Mouse (Mus musculus) cerebral cortex, adult 2 months (tissue): ENCODE data around the gene Tpra1.

Experiments used
- WGBS: fragments of 180-500 bp; shearing (Covaris S2); methylation state at CpG from one replicate; pipeline ENCODE4 v1.1.7; 2018; 5-methylcytosine and 5-hydroxymethylcytosine counted together

The Tpra1 gene

DNA sequence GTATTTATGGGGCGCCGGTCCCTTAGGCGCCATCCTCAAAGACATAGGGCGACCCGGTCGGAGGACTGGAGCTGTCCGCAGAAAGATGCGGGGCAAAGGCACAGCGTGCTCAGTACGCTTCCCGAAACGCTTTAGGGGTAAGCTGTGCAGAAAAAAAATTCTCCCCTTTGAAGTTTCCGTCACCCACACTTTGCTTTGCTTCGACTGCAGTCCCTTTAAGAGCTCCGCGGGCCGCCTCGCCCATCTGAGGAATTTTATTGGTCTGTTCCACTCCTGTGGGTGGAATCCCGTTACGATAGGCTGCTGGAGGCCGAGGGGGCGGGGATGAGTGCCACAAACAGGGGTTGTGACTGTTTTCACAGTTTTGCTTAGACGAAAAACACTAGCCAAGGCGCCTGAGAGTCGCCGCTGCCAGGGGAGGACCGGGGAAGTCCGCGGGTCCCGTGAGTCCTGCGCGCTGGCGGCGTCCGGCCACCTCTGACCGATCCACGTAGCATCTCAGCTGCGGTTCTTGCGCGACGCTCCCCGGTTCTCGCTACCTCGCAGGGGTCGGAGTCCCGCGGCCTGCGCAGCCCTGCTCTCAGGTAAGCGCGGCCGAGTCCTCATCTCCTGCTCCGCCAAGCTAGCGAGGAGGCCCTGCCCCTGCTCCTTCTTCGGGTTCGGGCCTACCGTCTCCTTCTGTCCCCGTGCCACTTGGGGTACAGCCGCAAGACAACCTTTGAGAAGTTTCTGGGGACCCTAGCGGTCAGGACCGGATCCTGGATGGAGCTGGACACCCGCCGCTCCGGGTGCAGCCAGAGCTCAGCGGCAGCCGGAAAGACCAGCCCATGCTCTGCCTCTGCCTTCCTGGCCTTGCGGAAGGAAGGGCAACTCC, at the start of gene Tpra1:
TSS of gene Tpra1 (plus strand) at position 305 of the 874 bp plus-strand sequence.
- WGBS, result under 1% methylated on average over 66 of the region's 66 CpGs

DNA sequence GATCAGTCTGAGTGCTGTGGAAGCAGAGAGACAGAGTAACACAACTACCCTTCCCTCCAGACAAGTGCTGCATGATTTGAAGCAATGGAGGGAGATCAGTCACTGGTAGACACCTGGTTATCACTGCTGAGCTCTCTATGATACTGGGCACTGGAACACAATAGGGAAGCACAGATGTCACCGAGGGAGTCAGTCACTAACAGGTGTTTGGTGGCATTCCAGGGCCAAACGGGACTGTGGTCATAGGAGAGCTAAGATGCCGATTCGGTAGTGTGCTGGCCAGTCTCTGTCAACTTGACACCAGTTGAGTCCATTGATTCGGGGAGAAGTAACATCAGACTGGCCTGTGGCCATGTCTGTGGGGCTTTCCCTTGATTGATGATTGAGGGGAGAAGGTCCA, 47.5 kb upstream of the Tpra1 start:
- 72% methylated on average over 5 of the region's 5 CpGs for WGBS

DNA sequence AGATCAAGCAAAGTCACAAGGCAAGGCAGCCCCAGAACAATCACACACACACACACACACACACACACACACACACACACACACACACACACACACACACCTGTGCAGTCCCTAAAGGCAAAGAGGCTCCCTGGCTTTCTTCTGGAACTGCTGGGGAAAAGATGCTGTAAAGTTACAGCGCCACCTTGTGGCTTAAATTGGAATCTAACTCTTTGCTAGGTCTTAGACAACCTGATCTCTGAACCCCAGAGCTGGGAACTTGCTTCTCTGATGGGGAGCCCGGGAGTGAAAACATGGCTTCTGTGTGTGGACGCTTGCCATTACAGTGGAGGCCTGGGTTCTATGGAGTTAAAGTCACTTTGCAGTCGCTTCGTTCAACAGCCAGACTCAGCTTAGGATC, 46.4 kb upstream of the Tpra1 start:
- 27% methylated on average over 5 of the region's 5 CpGs for WGBS

DNA sequence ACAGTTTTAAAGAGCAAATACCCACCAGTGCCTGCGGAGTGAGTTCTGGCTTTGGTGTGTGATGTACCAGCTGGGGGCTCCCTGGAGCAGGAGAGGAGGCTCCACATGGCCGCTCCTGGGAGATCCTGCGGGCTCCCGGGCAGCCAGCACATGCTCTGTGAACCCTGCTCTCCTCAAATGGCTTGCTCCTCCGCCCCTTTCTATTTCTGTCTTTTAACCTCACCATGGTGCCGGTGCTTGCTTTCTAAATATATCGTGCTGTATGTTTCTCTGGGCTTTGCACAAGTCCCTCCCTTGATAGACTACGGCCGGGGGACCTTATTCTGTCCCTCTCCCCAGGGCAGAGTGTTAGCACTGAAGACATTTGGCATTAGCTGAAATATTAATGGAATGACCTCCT, 44.8 kb upstream of the Tpra1 start:
- WGBS, result 32% methylated on average over 9 of the region's 9 CpGs

DNA sequence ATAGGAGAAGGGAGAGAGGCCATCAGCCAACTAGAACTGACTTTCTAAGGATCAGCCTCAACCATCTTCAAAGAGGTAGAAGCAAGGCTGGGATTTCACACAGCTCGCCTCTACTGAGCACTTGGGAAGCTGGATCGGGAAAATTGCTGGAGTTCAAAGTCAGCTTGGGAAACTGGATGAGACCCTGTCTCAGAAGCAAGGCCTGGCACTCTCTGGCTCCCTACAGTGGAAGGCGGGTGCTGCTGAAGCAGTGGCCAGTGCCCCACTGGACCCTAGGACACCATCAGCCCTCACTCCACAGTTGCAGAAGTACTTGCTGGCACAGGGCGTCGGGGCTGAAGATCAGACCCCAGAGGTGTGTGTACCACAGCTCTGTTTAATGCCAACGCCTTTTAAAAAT, 44.2 kb upstream of the Tpra1 start:
- 83% methylated on average over 6 of the region's 6 CpGs for WGBS

DNA sequence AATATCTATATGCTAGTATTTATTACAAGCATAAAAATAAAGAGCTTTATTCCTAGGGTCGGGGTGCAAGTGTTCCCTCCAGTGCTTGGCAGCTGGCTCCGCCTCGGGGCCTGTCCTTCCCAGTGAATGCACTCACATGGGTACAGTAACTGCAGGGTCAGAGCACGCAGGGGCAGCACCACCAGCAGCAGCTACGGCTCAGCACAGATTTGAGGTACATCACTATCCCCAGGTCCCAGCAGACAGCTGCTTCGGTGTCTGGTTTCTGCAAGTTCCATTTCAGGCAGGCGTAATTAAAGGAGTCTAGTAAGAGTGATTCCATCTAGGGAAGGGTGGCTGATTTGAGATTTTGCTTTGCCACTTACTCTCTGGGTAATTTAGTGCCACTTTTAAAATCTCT, 43.7 kb upstream of the Tpra1 start:
- 66% methylated on average over 7 of the region's 7 CpGs for WGBS

DNA sequence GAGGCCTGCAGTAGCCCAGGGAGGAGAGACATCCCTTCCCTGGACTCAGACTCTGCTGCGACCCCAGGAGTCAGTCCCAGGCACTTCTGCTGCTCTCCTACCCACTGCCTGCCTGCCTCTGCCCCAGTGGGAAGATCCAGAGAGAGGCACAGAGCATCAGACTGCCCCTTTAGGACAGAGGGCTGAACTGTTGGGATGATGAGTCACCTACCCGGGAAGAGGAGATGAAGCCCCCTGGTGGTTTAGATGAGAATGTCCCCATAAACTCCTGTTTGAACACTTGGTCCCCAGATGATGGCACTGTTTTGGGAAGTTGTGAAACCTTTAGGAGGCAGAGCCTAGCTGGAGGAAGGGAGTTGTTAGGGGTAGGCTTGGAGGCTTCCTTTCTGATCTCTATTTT, 41.1 kb upstream of the Tpra1 start:
- 21% methylated on average over 2 of the region's 2 CpGs for WGBS

DNA sequence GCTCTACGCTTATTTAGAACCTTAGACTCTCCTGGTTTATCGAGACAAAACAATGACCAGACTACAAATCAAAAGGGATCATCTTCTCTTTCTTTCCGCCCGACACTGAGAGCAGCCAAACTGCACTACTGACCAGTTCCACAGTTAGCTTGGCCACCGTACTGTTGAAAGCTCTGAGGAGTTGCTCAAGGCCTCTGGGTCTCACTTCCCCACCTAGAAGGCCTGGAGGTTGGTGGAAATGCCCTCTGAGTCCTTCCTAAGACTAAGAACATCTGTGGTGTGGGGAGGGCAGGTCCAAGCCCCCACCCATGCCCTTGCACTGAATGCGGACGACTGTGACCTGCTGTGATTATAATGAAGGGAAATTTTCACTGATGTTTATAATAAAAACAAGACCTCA, 36.3 kb upstream of the Tpra1 start:
- 79% methylated on average over 7 of the region's 7 CpGs for WGBS

DNA sequence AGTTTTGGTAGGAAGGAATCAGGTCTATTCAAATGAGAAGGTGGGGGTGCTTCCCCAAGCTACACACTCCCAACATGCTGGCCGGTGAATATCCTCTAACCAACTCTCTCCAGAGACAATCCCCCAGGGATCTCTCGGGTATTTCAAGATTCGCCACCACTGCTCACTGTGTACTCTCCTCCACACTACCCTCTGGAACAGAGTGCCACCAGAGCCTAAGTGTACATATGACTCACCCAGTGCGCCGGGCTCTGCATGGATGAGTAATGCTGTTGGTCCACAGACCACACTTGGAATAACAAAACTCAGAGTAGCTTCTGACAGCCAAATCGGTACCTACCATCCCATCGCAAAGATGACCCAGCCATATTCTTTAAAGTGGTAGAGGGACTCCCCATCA, 32.6 kb upstream of the Tpra1 start:
- WGBS, result 47% methylated on average over 7 of the region's 7 CpGs

DNA sequence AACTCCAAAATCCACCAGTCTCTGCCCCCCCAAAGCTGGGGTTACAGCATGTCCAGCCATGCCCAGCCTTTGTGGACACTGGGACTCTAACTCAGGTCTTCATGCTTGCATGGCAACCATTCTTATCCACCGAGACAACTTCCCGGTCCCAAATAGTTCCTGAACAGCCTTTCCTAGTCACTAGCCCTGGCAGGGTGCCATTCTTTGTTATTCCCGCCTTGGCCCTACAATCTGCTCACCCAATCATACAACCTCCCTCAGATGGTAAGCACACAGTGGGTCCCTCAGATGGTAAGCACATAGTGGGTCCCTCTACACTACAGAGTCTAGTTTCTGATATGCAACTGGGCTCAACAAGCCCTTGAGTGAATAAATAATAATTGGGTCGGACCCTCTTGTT, 31.5 kb upstream of the Tpra1 start:
- WGBS, result 46% methylated on average over 4 of the region's 4 CpGs

DNA sequence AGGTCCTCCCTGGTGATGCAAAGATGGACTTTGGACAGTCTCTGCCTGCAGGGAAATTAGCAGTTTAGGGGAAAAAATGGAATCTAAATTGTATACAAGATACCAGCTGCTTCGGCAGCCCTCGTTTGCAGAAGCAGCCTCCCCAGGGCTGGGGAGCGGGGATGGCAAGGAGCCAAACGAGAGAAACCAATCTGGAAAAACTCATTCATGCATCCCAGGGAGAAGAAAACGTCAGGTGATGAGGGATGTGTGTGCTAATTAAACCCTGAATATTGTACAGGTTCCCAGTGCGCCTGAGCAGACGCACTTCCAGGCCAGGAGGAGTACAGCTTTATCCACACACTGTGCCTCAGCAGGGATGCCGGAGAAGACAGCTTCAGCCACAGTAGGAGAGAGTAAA, 30.5 kb upstream of the Tpra1 start:
- 25% methylated on average over 8 of the region's 8 CpGs for WGBS

DNA sequence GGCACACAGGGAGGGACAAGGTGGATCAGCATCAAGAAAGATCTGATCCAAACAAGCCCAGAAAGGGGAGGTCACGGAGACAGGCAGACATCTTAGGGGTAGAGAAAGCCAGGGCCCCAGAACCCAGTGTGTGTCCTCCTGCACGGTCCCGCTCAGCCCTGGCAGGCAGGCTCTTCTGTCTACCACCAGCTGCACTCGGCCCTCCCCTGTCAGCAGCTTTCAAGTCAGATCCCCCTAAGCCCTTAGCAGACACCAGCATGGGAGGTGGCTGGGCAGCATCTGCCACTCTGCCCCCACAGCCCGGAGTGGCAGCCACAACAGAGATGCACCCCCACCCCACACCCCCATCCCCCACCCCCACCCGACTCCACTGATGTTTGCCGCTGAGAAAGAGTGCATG, 29.2 kb upstream of the Tpra1 start:
- WGBS, result 29% methylated on average over 7 of the region's 7 CpGs

DNA sequence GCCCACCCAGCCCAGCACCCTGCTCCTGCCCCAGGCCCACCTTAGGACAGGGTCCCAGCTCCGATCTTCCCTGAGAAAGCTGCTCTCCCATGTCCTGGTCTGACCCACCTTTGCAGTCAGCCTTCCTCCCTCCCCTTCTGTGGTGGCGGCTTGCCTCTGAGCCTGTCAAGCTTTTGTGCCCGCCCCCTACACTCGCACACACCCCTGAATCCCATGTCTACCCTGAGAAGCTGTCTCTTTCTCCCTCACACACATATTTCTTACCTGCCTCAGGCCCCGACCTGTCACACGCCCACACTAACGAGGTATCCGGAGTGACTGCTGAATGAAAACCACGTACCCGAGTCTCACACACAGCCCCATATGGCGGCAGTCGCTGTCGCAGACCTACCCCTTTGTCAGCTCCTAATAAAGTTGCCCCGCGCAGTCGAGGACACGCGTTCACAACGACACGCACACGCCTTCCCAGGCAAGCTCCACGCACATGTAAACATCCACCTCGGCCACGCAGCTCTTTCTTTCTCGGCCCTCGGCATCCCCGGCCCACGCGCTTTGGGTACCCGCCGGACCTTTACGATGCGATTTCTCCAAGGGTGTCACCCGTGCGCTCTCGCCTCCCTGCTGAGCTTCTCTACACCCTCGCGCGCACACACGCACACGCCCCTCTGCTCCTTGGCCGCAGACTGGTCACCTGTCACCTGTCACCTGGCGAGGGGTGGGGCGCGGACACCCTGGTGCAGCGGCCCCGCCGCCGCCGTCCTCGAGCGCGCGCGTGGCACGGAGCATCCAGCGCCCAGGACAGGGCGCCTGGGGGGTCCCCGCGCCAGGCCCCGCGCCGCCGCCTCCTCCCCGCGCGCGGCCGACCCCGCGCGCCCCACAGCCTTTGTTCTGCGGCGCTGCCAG, 27.8 kb upstream of the Tpra1 start:
- WGBS, result 3% methylated on average over 74 of the region's 74 CpGs

DNA sequence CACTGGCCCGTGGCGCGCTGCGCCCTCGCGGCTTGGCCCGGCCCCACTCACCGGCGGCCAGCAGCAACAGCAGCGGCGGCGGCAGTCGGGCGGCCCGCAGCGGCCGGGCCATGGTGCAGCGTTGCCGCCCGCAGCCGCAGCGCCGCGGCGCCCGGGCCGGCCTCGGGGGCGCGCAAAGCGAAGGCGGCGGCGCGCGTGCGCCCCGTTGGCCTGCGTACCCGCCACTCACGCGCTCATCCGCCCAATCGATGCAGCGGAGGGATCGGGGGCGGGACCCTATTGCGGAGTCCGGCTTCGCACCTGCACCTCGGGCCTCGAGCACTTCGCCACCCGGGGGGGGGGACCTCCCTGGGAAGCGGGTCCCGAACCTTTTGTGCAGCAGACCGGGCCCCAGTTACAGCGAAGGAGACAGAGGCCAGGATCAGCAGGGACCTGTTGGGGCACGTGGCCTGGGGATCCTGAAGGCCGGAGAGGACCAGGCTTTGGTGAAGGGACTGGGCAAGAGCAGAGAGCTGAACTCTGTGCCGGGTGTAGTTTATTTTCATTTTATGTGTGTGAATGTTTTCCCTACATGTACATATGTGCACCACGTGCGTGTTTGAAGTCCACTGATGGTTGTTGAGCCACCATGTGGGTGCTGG, 27.1 kb upstream of the Tpra1 start, which contains the start of gene Podxl2:
TSS of gene Podxl2 (minus strand) at position 177 of the 641 bp plus-strand sequence.
- 5% methylated on average over 63 of the region's 63 CpGs for WGBS

DNA sequence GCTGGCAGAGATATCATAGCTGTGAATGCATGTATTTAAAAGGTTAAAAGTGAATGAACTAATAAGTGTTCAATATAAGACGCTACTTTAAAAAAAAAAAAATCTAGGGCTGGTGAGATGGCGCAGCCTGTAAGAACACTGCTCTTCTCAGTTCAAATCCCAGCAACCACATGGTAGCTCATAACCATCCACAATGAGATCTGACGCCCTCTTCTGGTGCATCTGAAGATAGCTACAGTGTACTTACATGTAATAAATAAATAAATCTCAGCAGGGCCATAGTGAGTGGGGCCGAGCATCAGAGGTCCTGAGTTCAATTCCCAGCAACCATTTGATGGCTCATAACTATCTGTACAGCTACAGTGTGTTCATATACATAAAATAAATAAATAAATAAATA, 22.6 kb upstream of the Tpra1 start:
- 73% methylated on average over 4 of the region's 4 CpGs for WGBS

DNA sequence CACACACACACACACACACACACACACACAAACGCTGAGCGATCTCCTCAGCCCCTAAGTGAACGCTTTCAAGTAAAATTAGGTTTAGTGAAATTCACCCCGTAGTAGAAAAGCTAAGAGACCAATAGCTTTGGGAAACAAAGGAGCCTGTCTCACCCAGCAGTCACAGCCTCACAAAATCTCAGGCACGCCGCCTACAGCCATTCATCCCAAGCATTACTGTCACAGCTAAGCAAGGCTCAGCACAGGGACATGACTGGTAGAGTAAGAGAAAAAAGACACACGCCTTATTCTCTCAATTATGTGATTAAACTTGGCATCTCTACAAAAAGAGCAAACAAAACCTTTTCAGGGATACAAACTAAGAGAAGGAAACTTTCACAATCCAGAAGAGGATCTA, 20.7 kb upstream of the Tpra1 start:
- 55% methylated on average over 7 of the region's 7 CpGs for WGBS

DNA sequence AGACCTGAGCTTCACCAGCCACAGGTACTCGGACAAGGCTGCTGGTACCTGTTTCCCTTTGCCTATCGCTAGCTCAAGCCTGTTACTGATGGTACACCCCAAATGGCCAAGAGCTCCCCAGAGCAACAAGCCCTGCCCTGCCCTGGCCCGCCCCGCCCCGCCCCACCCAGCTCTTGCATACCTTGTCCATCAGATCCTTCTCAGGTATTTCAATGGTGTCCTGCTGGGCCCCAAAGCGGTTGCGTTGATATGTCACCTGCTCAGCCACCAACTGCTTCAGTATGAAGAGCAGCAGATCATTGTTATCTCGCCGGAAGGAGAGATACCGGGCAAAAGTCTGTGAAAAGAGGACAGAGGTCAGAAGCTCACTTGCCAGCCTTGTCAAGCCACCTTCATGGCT, 17.9 kb upstream of the Tpra1 start:
- WGBS, result 91% methylated on average over 9 of the region's 10 CpGs

DNA sequence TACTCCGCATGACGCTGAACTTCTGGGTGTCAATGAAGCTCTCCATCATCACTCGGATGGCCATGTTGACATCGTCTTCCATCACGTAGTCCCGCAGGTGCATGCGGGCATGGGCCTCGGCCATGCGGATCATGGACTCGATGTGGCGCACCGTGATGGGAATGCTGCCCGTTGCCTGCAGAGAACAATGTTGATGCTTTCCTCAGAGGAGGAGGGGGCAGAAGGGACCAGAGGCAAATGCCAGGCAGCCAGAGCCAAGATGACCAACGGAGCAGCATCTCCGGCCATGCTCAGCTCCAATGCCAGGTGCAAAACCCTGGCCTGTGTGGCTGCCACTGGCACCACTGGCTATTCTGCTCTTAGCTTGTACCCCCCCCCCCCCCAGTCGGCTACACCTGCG, 17.4 kb upstream of the Tpra1 start:
- WGBS, result 98% methylated on average over 17 of the region's 17 CpGs

DNA sequence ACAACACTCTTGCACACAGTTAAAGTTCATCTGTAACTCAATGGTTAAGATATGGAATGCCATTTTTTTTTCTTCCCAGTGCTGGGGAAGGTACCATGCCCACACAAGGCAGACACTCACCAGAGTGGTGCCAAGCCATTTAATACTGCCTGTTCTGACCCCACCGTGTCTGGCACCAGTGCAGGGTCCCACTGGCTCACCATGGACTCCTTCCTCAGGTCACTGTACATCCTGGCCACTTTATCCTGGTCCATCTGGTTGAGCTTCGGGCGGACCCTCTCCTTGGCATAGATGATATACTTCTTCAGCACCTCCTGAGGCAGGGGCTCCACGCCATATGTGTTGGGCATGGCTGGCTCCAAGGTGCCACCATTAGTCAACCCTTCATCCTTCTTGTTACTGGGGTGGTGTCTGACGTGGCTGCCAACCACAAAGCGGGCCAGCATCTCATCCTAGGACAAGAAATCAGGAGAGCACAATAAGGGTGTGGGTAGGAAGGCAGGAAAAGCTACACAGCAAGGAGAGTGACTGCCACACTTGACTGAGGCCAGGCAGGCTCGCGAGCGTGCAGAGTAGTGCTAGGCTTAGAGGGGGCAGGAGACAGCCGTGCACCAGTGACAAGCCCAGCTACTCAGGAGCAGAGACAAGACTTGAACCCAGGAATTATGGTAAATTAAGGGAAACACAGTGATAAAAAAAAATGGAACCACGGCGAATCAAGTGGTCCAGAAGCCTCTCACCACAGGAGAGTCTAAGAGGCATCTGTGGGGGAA, 16.2 kb upstream of the Tpra1 start:
- 92% methylated on average over 12 of the region's 12 CpGs for WGBS

DNA sequence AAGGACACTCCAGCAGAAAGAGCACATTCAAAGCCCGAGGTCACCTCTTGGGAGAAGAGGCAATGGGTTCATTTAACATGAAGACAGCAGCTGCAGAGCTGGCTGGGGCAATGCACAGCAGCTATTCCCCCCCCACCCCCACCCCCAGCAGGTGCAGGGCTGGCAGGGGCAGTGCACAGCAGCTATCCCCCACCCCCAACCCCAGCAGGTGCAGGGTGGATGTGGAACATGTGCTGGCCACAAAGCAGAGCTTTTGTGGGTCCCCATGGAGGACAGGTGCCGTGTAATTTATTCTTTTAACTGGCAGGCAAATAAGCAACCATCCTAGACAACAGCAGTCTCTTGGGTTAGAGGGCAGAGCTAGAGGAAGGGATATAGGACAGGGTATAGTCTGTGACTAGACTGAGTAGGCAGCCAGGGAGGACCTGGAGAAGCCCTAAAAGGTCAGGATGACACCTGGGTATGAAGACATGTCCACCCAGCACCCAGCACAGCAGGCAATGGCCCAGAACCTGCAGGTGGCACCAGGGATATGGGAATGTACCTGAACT, 15.6 kb upstream of the Tpra1 start:
- WGBS, result 70% methylated on average over 2 of the region's 2 CpGs

DNA sequence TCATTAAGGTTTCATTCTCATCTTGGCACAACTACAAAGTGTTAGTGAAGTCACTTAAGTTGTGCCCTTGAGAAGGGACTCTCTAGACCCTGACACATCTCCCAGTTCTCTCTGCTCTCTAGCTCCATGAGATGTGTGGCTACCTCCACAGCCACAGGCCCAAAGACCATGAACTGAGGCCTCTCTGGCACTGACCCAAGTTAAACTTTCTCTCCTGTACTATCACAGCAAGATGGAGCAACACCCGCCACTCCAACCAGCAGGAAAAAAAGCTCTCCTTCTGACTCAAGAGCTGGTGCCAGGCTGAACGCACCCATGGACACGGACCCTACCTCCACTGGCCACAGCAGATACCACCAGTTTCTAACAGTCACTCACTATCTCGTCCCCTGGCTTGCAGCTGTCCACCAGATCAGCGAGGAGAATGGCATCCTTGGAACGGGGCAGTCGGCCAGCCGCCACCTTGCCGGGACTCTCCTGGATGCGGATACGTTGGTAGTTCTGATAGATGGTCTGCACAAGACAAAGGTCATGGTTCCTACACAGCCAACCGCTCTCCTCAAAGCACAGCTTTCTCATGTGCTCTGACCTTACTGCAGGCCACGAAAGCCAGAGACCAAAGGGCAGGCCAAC, 12.5 kb upstream of the Tpra1 start:
- WGBS, result 93% methylated on average over 13 of the region's 13 CpGs
